Mouse (Mus musculus) ES-Bruce4 (cell line): ENCODE data around the gene Cttnbp2nl.

Source experiments
- CTCF ChIP-seq: IDR thresholded peaks from one replicate; pipeline ENCODE4 v1.8.1; 2011; ENCODE audit warnings: low read depth, low read length
- EP300 ChIP-seq: IDR thresholded peaks from 2 replicates; pipeline ENCODE4 v1.6.1; 2011; ENCODE audit warnings: low read depth, low read length; ENCODE audit not compliant: insufficient read depth

- TF ChIP-seq CTCF (no peak), EP300 (no peak)
Observed at GRCm38 (mm10) chr3:105016204-105016603, 36.7 kb downstream of the Cttnbp2nl start.
